ENCODE assay signal across 13 mouse cellular contexts in the genomic region with DNA sequence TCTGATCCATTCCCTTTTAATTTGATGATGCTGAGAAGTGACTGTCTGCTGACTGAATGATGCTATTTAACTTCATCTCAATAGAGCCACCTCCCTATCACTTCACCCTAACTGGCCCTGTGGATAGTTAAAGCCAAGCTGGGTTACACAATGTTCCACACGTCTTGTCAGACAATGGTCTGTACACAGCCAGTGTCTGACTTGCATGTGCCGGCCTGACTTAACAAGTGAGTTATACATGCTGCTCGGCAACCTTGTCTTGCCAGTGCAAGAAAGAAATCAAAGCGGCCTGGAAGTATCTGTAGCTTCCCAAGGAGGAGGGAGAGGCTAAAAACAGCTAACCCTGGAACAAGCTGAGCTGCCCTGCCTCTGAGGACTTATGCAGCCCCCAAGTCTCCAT.
A peak's percentile ranks its signal among the peaks of the same experiment; 100 is the strongest.
DNase-seq lines count a peak whose midpoint lies in the region; ATAC-seq and TF ChIP-seq lines count a peak whose summit lies in the region.
"Had no signal": no experiment of that assay in that cellular context is flagged by ENCODE, and none has a peak within 500 bp of the region (broad histone marks: within the 10 kb centered on the region; RNA-seq: fewer than 3 reads in every experiment).

No protein-coding gene starts in this region.

- TF ChIP-seq CTCF in bone marrow macrophage, adult 2 months (IDR thresholded peaks at IDR 0.05; ENCODE audit: low read depth, low read length), result no peak

- DNase-seq in cerebellum, adult 9-10 months, result no peak
- DNase-seq in cerebellum, adult 11 months, result no peak
- DNase-seq: adrenal gland, postnatal 10 days; cerebellum, adult 8-10 months; kidney, postnatal 36 days; lung, postnatal 14 days had no signal

- no peaks in the 10 kb centered on the region for H3K9me3 ChIP-seq in forebrain, embryonic 12.5 days
- H3K9me3 ChIP-seq in forebrain, embryonic 16.5 days (ENCODE audit: control insufficient read depth, low read length), result no peaks in the 10 kb centered on the region
- no peaks in the 10 kb centered on the region for H3K9me3 ChIP-seq in hindbrain, embryonic 13.5 days
- H3K9me3 ChIP-seq in hindbrain, embryonic 16.5 days (ENCODE audit: control insufficient read depth, low read length), result no peaks in the 10 kb centered on the region
- no peaks in the 10 kb centered on the region for H3K9me3 ChIP-seq in midbrain, embryonic 15.5 days

- peaks cover 14% of the 10 kb centered on the region for H3K4me1 ChIP-seq in forebrain, embryonic 12.5 days
- H3K4me1 ChIP-seq in forebrain, embryonic 16.5 days (replicated peaks; ENCODE audit: control insufficient read depth, insufficient read depth, low read length), result peaks cover 8% of the 10 kb centered on the region
- H3K4me1 ChIP-seq in hindbrain, embryonic 13.5 days (replicated peaks), result peaks cover 15% of the 10 kb centered on the region
- H3K4me1 ChIP-seq in hindbrain, embryonic 16.5 days (ENCODE audit: control insufficient read depth, insufficient read depth, low read depth, low read length), result peaks cover 10% of the 10 kb centered on the region
- H3K4me1 ChIP-seq in bone marrow macrophage, adult 2 months (ENCODE audit: control insufficient read depth, insufficient read depth, low read length), result peaks cover 55% of the 10 kb centered on the region
- peaks cover 8% of the 10 kb centered on the region for H3K4me1 ChIP-seq in midbrain, embryonic 15.5 days

- 9% methylated on average over 4 of the region's 4 CpGs for WGBS in forebrain, embryonic 12.5 days
- 8% methylated on average over 4 of the region's 4 CpGs for WGBS in forebrain, embryonic 16.5 days
- 11% methylated on average over 4 of the region's 4 CpGs for WGBS in hindbrain, embryonic 13.5 days
- WGBS in hindbrain, embryonic 16.5 days, result 9% methylated on average over 4 of the region's 4 CpGs
- 6% methylated on average over 4 of the region's 4 CpGs for WGBS in midbrain, embryonic 15.5 days

- ATAC-seq in forebrain, embryonic 12.5 days (ENCODE audit: low FRiP score), result 0 out of 2 replicates have a peak, but pooled peaks have one; percentile 33
- no peak for ATAC-seq in forebrain, embryonic 16.5 days
- 0 out of 2 replicates have a peak, but pooled peaks have one; percentile 50 for ATAC-seq in hindbrain, embryonic 13.5 days (ENCODE audit: low FRiP score)
- ATAC-seq in hindbrain, embryonic 16.5 days, result no peak
- no peak for ATAC-seq in midbrain, embryonic 15.5 days (replicated peaks)

- no peaks in the 10 kb centered on the region for H3K36me3 ChIP-seq in forebrain, embryonic 12.5 days (replicated peaks)
- no peaks in the 10 kb centered on the region for H3K36me3 ChIP-seq in forebrain, embryonic 16.5 days (ENCODE audit: control insufficient read depth, insufficient read depth)
- no peaks in the 10 kb centered on the region for H3K36me3 ChIP-seq in hindbrain, embryonic 13.5 days
- no peaks in the 10 kb centered on the region for H3K36me3 ChIP-seq in hindbrain, embryonic 16.5 days (ENCODE audit: control insufficient read depth, insufficient read depth, low read length)
- no peaks in the 10 kb centered on the region for H3K36me3 ChIP-seq in midbrain, embryonic 15.5 days (replicated peaks)

- no peaks in the 10 kb centered on the region for H3K27me3 ChIP-seq in forebrain, embryonic 12.5 days
- no peaks in the 10 kb centered on the region for H3K27me3 ChIP-seq in forebrain, embryonic 16.5 days (replicated peaks; ENCODE audit: control insufficient read depth, insufficient read depth, low read length)
- no peaks in the 10 kb centered on the region for H3K27me3 ChIP-seq in hindbrain, embryonic 13.5 days
- H3K27me3 ChIP-seq in hindbrain, embryonic 16.5 days (replicated peaks; ENCODE audit: control insufficient read depth, insufficient read depth, low read length), result no peaks in the 10 kb centered on the region
- H3K27me3 ChIP-seq in midbrain, embryonic 15.5 days (replicated peaks), result no peaks in the 10 kb centered on the region

- no peak overlapping the region for H3K4me3 ChIP-seq in forebrain, embryonic 12.5 days (replicated peaks)
- no peak overlapping the region for H3K4me3 ChIP-seq in forebrain, embryonic 16.5 days (replicated peaks; ENCODE audit: low read length)
- H3K4me3 ChIP-seq in hindbrain, embryonic 13.5 days, result no peak overlapping the region
- no peak overlapping the region for H3K4me3 ChIP-seq in hindbrain, embryonic 16.5 days (ENCODE audit: low read length)
- no peak overlapping the region for H3K4me3 ChIP-seq in bone marrow macrophage, adult 2 months (ENCODE audit: insufficient read depth, low read length)
- H3K4me3 ChIP-seq in midbrain, embryonic 15.5 days, result no peak overlapping the region
- H3K4me3 ChIP-seq: myocyte had no signal

- H3K27ac ChIP-seq in forebrain, embryonic 12.5 days, result no peak overlapping the region
- H3K27ac ChIP-seq in forebrain, embryonic 16.5 days (ENCODE audit: low read length), result no peak overlapping the region
- H3K27ac ChIP-seq in hindbrain, embryonic 13.5 days, result 0 out of 2 replicates have a peak overlapping the region, but pooled peaks have one; percentile 41
- H3K27ac ChIP-seq in hindbrain, embryonic 16.5 days (ENCODE audit: low read depth, low read length), result no peak overlapping the region
- H3K27ac ChIP-seq in bone marrow macrophage, adult 2 months (ENCODE audit: insufficient read depth, low read depth, low read length), result peak overlapping the region; percentile 95
- 0 out of 2 replicates have a peak overlapping the region, but pooled peaks have one; percentile 11 for H3K27ac ChIP-seq in midbrain, embryonic 15.5 days

- no peak for TF ChIP-seq POLR2A in bone marrow macrophage, adult 2 months (IDR thresholded peaks at IDR 0.05; ENCODE audit: borderline replicate concordance, low read depth, low read length)

- no peak overlapping the region for H3K4me2 ChIP-seq in forebrain, embryonic 12.5 days
- H3K4me2 ChIP-seq in forebrain, embryonic 16.5 days (ENCODE audit: low read length), result no peak overlapping the region
- no peak overlapping the region for H3K4me2 ChIP-seq in hindbrain, embryonic 13.5 days
- no peak overlapping the region for H3K4me2 ChIP-seq in hindbrain, embryonic 16.5 days (ENCODE audit: low read length)
- H3K4me2 ChIP-seq in midbrain, embryonic 15.5 days, result no peak overlapping the region

- no peak overlapping the region for H3K9ac ChIP-seq in forebrain, embryonic 12.5 days
- H3K9ac ChIP-seq in forebrain, embryonic 16.5 days (replicated peaks; ENCODE audit: low read depth, low read length), result no peak overlapping the region
- H3K9ac ChIP-seq in hindbrain, embryonic 13.5 days, result no peak overlapping the region
- no peak overlapping the region for H3K9ac ChIP-seq in hindbrain, embryonic 16.5 days (ENCODE audit: low read depth, low read length)
- H3K9ac ChIP-seq in midbrain, embryonic 15.5 days, result no peak overlapping the region

Comparison
In these comparisons a context has a peak if more than half of its experiments do, and no peak if none do; other contexts are left out.
1. ATAC-seq: peak in forebrain, embryonic 12.5 days (single experiment) and hindbrain, embryonic 13.5 days (single experiment); none in forebrain, embryonic 16.5 days (single experiment), hindbrain, embryonic 16.5 days (single experiment) and midbrain, embryonic 15.5 days (single experiment).
2. H3K27ac ChIP-seq: peak in hindbrain, embryonic 13.5 days (single experiment), bone marrow macrophage, adult 2 months (single experiment) and midbrain, embryonic 15.5 days (single experiment); none in forebrain, embryonic 12.5 days (single experiment), forebrain, embryonic 16.5 days (single experiment) and hindbrain, embryonic 16.5 days (single experiment).